Mouse (Mus musculus): ENCODE data around the gene Prokr1. TPM values are rescaled to one million over a fixed set of nuclear protein-coding genes. Genes with fewer than 3 reads are reported as not detected.
"Not testable (repeated sequence)": the region's sequence is repeated elsewhere in the genome, so short reads cannot be mapped to it uniquely, and the experiment has no call there.

Gene Prokr1
- 2.0 and 2.1 TPM in 2 replicates for polyA plus RNA-seq (2015; fragmentation: Nextera tagmentation; extraction: Ambion mirVana)

GRCm38 (mm10) chr6:87590394-87591281 lies at the start of gene Prokr1:
TSS of gene Prokr1 (minus strand) at chr6:87590743.
- H3K36me3 ChIP-seq (replicated peaks): no peaks in the 10 kb centered on the region
- H3K4me1 ChIP-seq: peaks cover 17% of the 10 kb centered on the region
- WGBS: 2% methylated on average over 34 of the region's 34 CpGs
- peak; percentile 89 for ATAC-seq (replicated peaks)
- no peaks in the 10 kb centered on the region for H3K9me3 ChIP-seq
- H3K4me2 ChIP-seq: peak within 1 kb of the TSS; percentile 92
- peak within 1 kb of the TSS; percentile 60 for H3K27ac ChIP-seq
- 0 out of 2 replicates have a peak, but pooled peaks cover 3% of the 10 kb centered on the region for H3K27me3 ChIP-seq (replicated peaks)
- peak within 1 kb of the TSS; percentile 52 for H3K9ac ChIP-seq
- peak within 1 kb of the TSS; percentile 52 for H3K4me3 ChIP-seq

- no peaks in the 10 kb centered on the region for H3K27me3 ChIP-seq (replicated peaks)
- 79% methylated on average over 11 of the region's 11 CpGs for WGBS
- H3K36me3 ChIP-seq (replicated peaks): no peaks in the 10 kb centered on the region
- H3K4me2 ChIP-seq: no peak overlapping the region
- H3K4me1 ChIP-seq: no peaks in the 10 kb centered on the region
- H3K27ac ChIP-seq: no peak overlapping the region
- H3K4me3 ChIP-seq: no peak overlapping the region
- no peak overlapping the region for H3K9ac ChIP-seq
- ATAC-seq (replicated peaks): no peak
- no peaks in the 10 kb centered on the region for H3K9me3 ChIP-seq
These were observed 47.7 kb upstream of the Prokr1 start for GRCm38 (mm10) chr6:87638134-87638660.

- no peaks in the 10 kb centered on the region for H3K4me1 ChIP-seq
- 80% methylated on average over 4 of the region's 4 CpGs for WGBS
- no peak for ATAC-seq (replicated peaks)
- no peak overlapping the region for H3K4me2 ChIP-seq
- no peak overlapping the region for H3K27ac ChIP-seq
- no peaks in the 10 kb centered on the region for H3K9me3 ChIP-seq
- H3K4me3 ChIP-seq: no peak overlapping the region
- no peaks in the 10 kb centered on the region for H3K36me3 ChIP-seq (replicated peaks)
- no peak overlapping the region for H3K9ac ChIP-seq
- H3K27me3 ChIP-seq (replicated peaks): no peaks in the 10 kb centered on the region
These were observed 41.6 kb upstream of the Prokr1 start for GRCm38 (mm10) chr6:87632176-87632575.

DNA sequence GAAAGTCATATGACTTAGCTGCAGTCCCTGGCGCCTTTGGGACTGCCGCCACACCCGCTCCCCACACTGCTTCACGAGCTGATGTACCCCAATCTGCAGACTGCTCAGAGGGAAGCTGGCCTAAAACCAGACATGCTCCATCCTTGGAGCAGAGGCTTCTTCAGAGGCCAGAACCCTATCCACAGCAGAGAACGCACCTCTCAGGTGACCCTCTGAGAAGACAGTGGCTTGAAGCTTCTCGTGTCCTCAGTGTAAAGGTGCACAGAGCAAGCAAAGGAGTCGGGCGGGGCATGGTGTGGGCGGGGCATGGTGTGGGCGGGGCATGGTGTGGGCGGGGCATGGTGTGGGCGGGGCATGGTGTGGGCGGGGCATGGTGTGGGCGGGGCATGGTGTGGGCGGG lies 38.4 kb upstream of the Prokr1 start:
- 75% methylated on average over 14 of the region's 15 CpGs for WGBS
- not testable (repeated sequence) for H3K9ac ChIP-seq; ATAC-seq (replicated peaks); H3K36me3 ChIP-seq (replicated peaks); H3K4me3 ChIP-seq; H3K4me1 ChIP-seq; H3K9me3 ChIP-seq; H3K27ac ChIP-seq; H3K27me3 ChIP-seq (replicated peaks); H3K4me2 ChIP-seq

DNA sequence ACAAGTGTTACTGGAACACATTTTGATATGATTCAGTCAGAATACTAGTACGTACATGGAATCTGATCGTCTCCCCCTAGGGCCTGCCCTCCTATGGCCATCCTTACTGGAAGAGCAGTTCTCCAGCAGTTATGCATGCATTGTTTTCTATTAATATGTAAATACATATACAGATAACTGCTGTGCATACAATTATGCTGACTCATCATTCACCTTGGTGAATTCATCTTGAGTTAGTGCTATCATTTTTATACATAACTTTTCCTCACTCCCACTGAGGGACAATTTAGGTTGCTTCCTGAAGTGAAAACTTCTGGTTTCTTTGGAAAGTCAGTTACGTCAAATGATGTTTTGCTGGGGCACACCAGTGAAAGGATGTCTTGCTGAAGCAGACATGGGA lies 32.6 kb upstream of the Prokr1 start:
- Histone ChIP-seq H3K36me3 (replicated peaks) (no peaks in the 10 kb centered on the region), H3K4me1 (no peaks in the 10 kb centered on the region), H3K9me3 (no peaks in the 10 kb centered on the region), H3K9ac (no peak overlapping the region), H3K27ac (no peak overlapping the region), H3K27me3 (replicated peaks) (no peaks in the 10 kb centered on the region), H3K4me3 (no peak overlapping the region), H3K4me2 (no peak overlapping the region)
- ATAC-seq (replicated peaks): no peak
- WGBS: 92% methylated on average over 3 of the region's 3 CpGs

- Histone ChIP-seq H3K27ac (no peak overlapping the region), H3K27me3 (replicated peaks) (no peaks in the 10 kb centered on the region), H3K9ac (no peak overlapping the region), H3K36me3 (replicated peaks) (no peaks in the 10 kb centered on the region), H3K4me2 (no peak overlapping the region), H3K4me3 (no peak overlapping the region), H3K4me1 (no peaks in the 10 kb centered on the region), H3K9me3 (no peaks in the 10 kb centered on the region)
- ATAC-seq (replicated peaks): peak; percentile 80
- WGBS: 44% methylated on average over 3 of the region's 3 CpGs
These were observed 30.7 kb upstream of the Prokr1 start for GRCm38 (mm10) chr6:87621281-87621680.

GRCm38 (mm10) chr6:87618021-87618420 lies 27.5 kb upstream of the Prokr1 start:
- Histone ChIP-seq H3K36me3 (replicated peaks) (no peaks in the 10 kb centered on the region), H3K9me3 (no peaks in the 10 kb centered on the region), H3K4me2 (no peak overlapping the region), H3K27me3 (replicated peaks) (no peaks in the 10 kb centered on the region), H3K9ac (no peak overlapping the region), H3K4me3 (no peak overlapping the region), H3K4me1 (no peaks in the 10 kb centered on the region), H3K27ac (no peak overlapping the region)
- no peak for ATAC-seq (replicated peaks)
- 70% methylated on average over 8 of the region's 8 CpGs for WGBS

GRCm38 (mm10) chr6:87615696-87616083 lies 25.1 kb upstream of the Prokr1 start:
- WGBS: 83% methylated on average over 14 of the region's 14 CpGs
- no peak for ATAC-seq (replicated peaks)
- no peaks in the 10 kb centered on the region for H3K36me3 ChIP-seq (replicated peaks)
- no peaks in the 10 kb centered on the region for H3K27me3 ChIP-seq (replicated peaks)
- 0 out of 2 replicates have a peak overlapping the region, but pooled peaks have one; percentile 2 for H3K27ac ChIP-seq
- H3K4me2 ChIP-seq: no peak overlapping the region
- H3K9ac ChIP-seq: no peak overlapping the region
- H3K4me1 ChIP-seq: no peaks in the 10 kb centered on the region
- H3K4me3 ChIP-seq: no peak overlapping the region
- H3K9me3 ChIP-seq: no peaks in the 10 kb centered on the region

- Histone ChIP-seq H3K36me3 (replicated peaks) (no peaks in the 10 kb centered on the region), H3K4me2 (no peak overlapping the region), H3K9me3 (no peaks in the 10 kb centered on the region), H3K27ac (0 out of 2 replicates have a peak overlapping the region, but pooled peaks have one; percentile 2), H3K27me3 (replicated peaks) (no peaks in the 10 kb centered on the region), H3K4me1 (no peaks in the 10 kb centered on the region), H3K4me3 (no peak overlapping the region), H3K9ac (no peak overlapping the region)
- 66% methylated on average over 11 of the region's 11 CpGs for WGBS
- no peak for ATAC-seq (replicated peaks)
These were observed 24.5 kb upstream of the Prokr1 start for GRCm38 (mm10) chr6:87614794-87615695.

- no peak overlapping the region for H3K4me2 ChIP-seq
- H3K36me3 ChIP-seq (replicated peaks): no peaks in the 10 kb centered on the region
- peaks cover 6% of the 10 kb centered on the region for H3K4me1 ChIP-seq
- H3K27me3 ChIP-seq (replicated peaks): no peaks in the 10 kb centered on the region
- no peak overlapping the region for H3K9ac ChIP-seq
- H3K9me3 ChIP-seq: no peaks in the 10 kb centered on the region
- no peak overlapping the region for H3K4me3 ChIP-seq
- ATAC-seq (replicated peaks): no peak
- no peak overlapping the region for H3K27ac ChIP-seq
These were observed 9.3 kb upstream of the Prokr1 start for GRCm38 (mm10) chr6:87599825-87600224.

GRCm38 (mm10) chr6:87597116-87597833 lies 6.7 kb upstream of the Prokr1 start:
- Histone ChIP-seq H3K9ac (no peak overlapping the region), H3K4me2 (no peak overlapping the region), H3K36me3 (replicated peaks) (no peaks in the 10 kb centered on the region), H3K9me3 (no peaks in the 10 kb centered on the region), H3K4me3 (no peak overlapping the region), H3K4me1 (peaks cover 6% of the 10 kb centered on the region), H3K27me3 (replicated peaks) (no peaks in the 10 kb centered on the region), H3K27ac (no peak overlapping the region)
- WGBS: 28% methylated on average over 10 of the region's 10 CpGs
- ATAC-seq (replicated peaks): peak; percentile 72

- Histone ChIP-seq H3K9me3 (no peaks in the 10 kb centered on the region), H3K27me3 (replicated peaks) (no peaks in the 10 kb centered on the region), H3K9ac (no peak overlapping the region), H3K4me2 (no peak overlapping the region), H3K4me1 (peaks cover 23% of the 10 kb centered on the region), H3K4me3 (no peak overlapping the region), H3K36me3 (replicated peaks) (no peaks in the 10 kb centered on the region), H3K27ac (no peak overlapping the region)
- WGBS: 84% methylated on average over 6 of the region's 6 CpGs
- no peak for ATAC-seq (replicated peaks)
These were observed 3.6 kb upstream of the Prokr1 start for GRCm38 (mm10) chr6:87594188-87594587.
